Mouse (Mus musculus) lung, postnatal 0 days (tissue): ENCODE data around the gene Taar7b. TPM values are rescaled to one million over a fixed set of nuclear protein-coding genes. Genes with fewer than 3 reads are reported as not detected.

Experiments
- ATAC-seq: fragments of 200-750 bp; cut with Nextera tagmentation; 2 replicates; pipeline ENCODE4 v1.8.0; 2017; ENCODE audit warnings: moderate library complexity
- DNase-seq: peaks from one replicate; pipeline ENCODE4 v3.0.0-alpha.2; 2016; ENCODE audit warnings: low spot score
- H3K27ac ChIP-seq: fragments of 300-500 bp; sonication (generic); 2 replicates; pipeline ENCODE4 v1.5.1; 2014; ENCODE audit warnings: antibody characterized with exemption, mild to moderate bottlenecking, low read length, mixed read lengths
- H3K27me3 ChIP-seq: fragments of 300-500 bp; sonication (generic); replicated peaks from 2 replicates; pipeline ENCODE4 v1.6.1; 2014; ENCODE audit warnings: low read length, mixed read lengths; ENCODE audit not compliant: insufficient read depth
- H3K36me3 ChIP-seq: fragments of 300-500 bp; sonication (generic); 2 replicates; pipeline ENCODE4 v1.6.1; 2014; ENCODE audit warnings: low read length, mixed read lengths; ENCODE audit not compliant: insufficient read depth
- H3K4me1 ChIP-seq: fragments of 300-500 bp; sonication (generic); 2 replicates; pipeline ENCODE4 v1.6.1; 2014; ENCODE audit warnings: antibody characterized with exemption, low read depth, low read length, mixed read lengths; ENCODE audit not compliant: insufficient read depth
- H3K4me2 ChIP-seq: fragments of 300-500 bp; sonication (generic); replicated peaks from 2 replicates; pipeline ENCODE4 v1.6.1; 2014; ENCODE audit warnings: low read depth, mild to moderate bottlenecking, low read length, moderate library complexity, mixed read lengths
- H3K4me3 ChIP-seq: fragments of 300-500 bp; sonication (generic); 2 replicates; pipeline ENCODE4 v1.5.1; 2014; ENCODE audit warnings: low read depth, low read length
- H3K9ac ChIP-seq: fragments of 300-500 bp; sonication (generic); replicated peaks from 2 replicates; pipeline ENCODE4 v1.6.1; 2014; ENCODE audit warnings: low read depth, mild to moderate bottlenecking
- H3K9me3 ChIP-seq: fragments of 300-500 bp; sonication (generic); 2 replicates; pipeline ENCODE4 v1.6.1; 2016; ENCODE audit warnings: low read length, mixed read lengths
- CTCF ChIP-seq: IDR thresholded peaks from 2 replicates; pipeline ENCODE4 v1.5.1; 2016; ENCODE audit warnings: antibody characterized with exemption, mild to moderate bottlenecking
- EP300 ChIP-seq: IDR thresholded peaks from 2 replicates; pipeline ENCODE4 v1.6.1; 2016; ENCODE audit warnings: antibody characterized with exemption, mild to moderate bottlenecking, control low read depth
- WGBS: fragments of 180-500 bp; shearing (Covaris S2); extraction: QIAGEN DNeasy Blood & Tissue Kit; methylation state at CpG from one replicate; pipeline ENCODE4 v1.1.7; 2014; 5-methylcytosine and 5-hydroxymethylcytosine counted together
- polyA plus RNA-seq: library from polyadenylated mRNA; unstranded; fragments of >200 nt; fragmentation: Nextera tagmentation; extraction: Ambion mirVana; gene quantifications from 2 replicates; pipeline ENCODE4 v1.2.1, GENCODE M21; 2015

Gene Taar7b
- polyA plus RNA-seq, 1 experiment from 2014 or later, result not detected

GRCm38 (mm10) chr10:24040120-24040869 is 40.6 kb downstream of the Taar7b start:
- Histone ChIP-seq H3K36me3 (no peaks in the 10 kb centered on the region), H3K27ac (no peak overlapping the region), H3K27me3 (no peaks in the 10 kb centered on the region), H3K4me1 (no peaks in the 10 kb centered on the region), H3K9me3 (no peaks in the 10 kb centered on the region), H3K4me2 (no peak overlapping the region), H3K9ac (no peak overlapping the region), H3K4me3 (no peak overlapping the region)
- no peak for DNase-seq
- TF ChIP-seq EP300 (no peak), CTCF (no peak)
- no peak for ATAC-seq
- 42% methylated on average over 2 of the region's 2 CpGs for WGBS

GRCm38 (mm10) chr10:24049210-24049609 is 49.5 kb downstream of the Taar7b start, which contains the start of gene Taar7f:
Gene Taar7f, plus strand, starts transcription at chr10:24049510.
- H3K27me3 ChIP-seq, result no peaks in the 10 kb centered on the region
- no peak for ATAC-seq
- no peak within 1 kb of the TSS for H3K4me2 ChIP-seq
- H3K9ac ChIP-seq, result no peak within 1 kb of the TSS
- no peak for DNase-seq
- TF ChIP-seq CTCF (no peak), EP300 (no peak)
- no peaks in the 10 kb centered on the region for H3K9me3 ChIP-seq
- no peak within 1 kb of the TSS for H3K27ac ChIP-seq
- no peaks in the 10 kb centered on the region for H3K36me3 ChIP-seq
- H3K4me3 ChIP-seq, result no peak within 1 kb of the TSS
- no peaks in the 10 kb centered on the region for H3K4me1 ChIP-seq

Other genes starting within 250 kb of the Taar7b start
- gene Rps12, start 212.7 kb upstream of the Taar7b start, polyA plus RNA-seq, result 142 and 152 TPM in 2 replicates
- gene Slc18b1, start 203.0 kb upstream of the Taar7b start, polyA plus RNA-seq, result 8.3 and 9.9 TPM in 2 replicates
- 17.2 and 18.5 TPM in 2 replicates for gene Vnn3, start 148.5 kb upstream of the Taar7b start, polyA plus RNA-seq
- gene Vnn1, start 105.3 kb upstream of the Taar7b start, polyA plus RNA-seq, result 45.4 and 67.5 TPM in 2 replicates
- gene Taar1, start 79.6 kb upstream of the Taar7b start, polyA plus RNA-seq, result not detected in 2 replicates
- gene Taar2, start 61.4 kb upstream of the Taar7b start, polyA plus RNA-seq, result 0.16 TPM in 1 of 2 replicates, not detected in the other
- gene Taar3, start 50.4 kb upstream of the Taar7b start, polyA plus RNA-seq, result not detected in 2 replicates
- not detected in 2 replicates for gene Taar4, start 39.4 kb upstream of the Taar7b start, polyA plus RNA-seq
- gene Taar5, start 29.2 kb upstream of the Taar7b start, polyA plus RNA-seq, result not detected in 2 replicates
- not detected in 2 replicates for gene Taar6, start 14.3 kb upstream of the Taar7b start, polyA plus RNA-seq
- not detected in 2 replicates for gene Taar7a, start 6.5 kb upstream of the Taar7b start, polyA plus RNA-seq
- gene Taar7d, start 27.3 kb downstream of the Taar7b start, polyA plus RNA-seq, result not detected in 2 replicates
- gene Taar7e, start 37.7 kb downstream of the Taar7b start, polyA plus RNA-seq, result not detected in 2 replicates
- gene Taar7f, start 49.6 kb downstream of the Taar7b start, polyA plus RNA-seq, result not detected in 2 replicates
- not detected in 2 replicates for gene Taar8a, start 76.6 kb downstream of the Taar7b start, polyA plus RNA-seq
- not detected in 2 replicates for gene Taar8b, start 92.4 kb downstream of the Taar7b start, polyA plus RNA-seq
- not detected in 2 replicates for gene Taar8c, start 102.0 kb downstream of the Taar7b start, polyA plus RNA-seq
- not detected in 2 replicates for gene Taar9, start 109.6 kb downstream of the Taar7b start, polyA plus RNA-seq
- gene Stx7, start 149.4 kb downstream of the Taar7b start, polyA plus RNA-seq, result 128 and 141 TPM in 2 replicates
- gene Moxd1, start 223.6 kb downstream of the Taar7b start, polyA plus RNA-seq, result 2.3 and 2.4 TPM in 2 replicates